Mouse (Mus musculus): ENCODE data around the gene Vmn1r197.
"Not testable (repeated sequence)": the region's sequence is repeated elsewhere in the genome, so short reads cannot be mapped to it uniquely, and the experiment has no call there.

Gene Vmn1r197

GRCm38 (mm10) chr13:22324289-22324688 lies at the start of gene Vmn1r197:
Gene Vmn1r197, plus strand, starts transcription at chr13:22324589.
- no peak for DNase-seq (ENCODE audit: low spot score in 2 of 2)

- DNase-seq (ENCODE audit: low spot score in 2 of 2) = no peak
Measured at GRCm38 (mm10) chr13:22284578-22284977, 39.8 kb upstream of the Vmn1r197 start.

GRCm38 (mm10) chr13:22289620-22290019 lies 34.8 kb upstream of the Vmn1r197 start, which contains the start of gene Vmn1r196:
Gene Vmn1r196, plus strand, starts transcription at chr13:22289920.
- no peak for DNase-seq (ENCODE audit: low spot score in 2 of 2)

GRCm38 (mm10) chr13:22308075-22308474 lies 16.3 kb upstream of the Vmn1r197 start:
- not testable (repeated sequence) for DNase-seq (ENCODE audit: low spot score in 2 of 2)

- DNase-seq (ENCODE audit: low spot score in 2 of 2) = no peak
Measured at GRCm38 (mm10) chr13:22315361-22315760, 9.0 kb upstream of the Vmn1r197 start.

GRCm38 (mm10) chr13:22317366-22317765 lies 7.0 kb upstream of the Vmn1r197 start:
- no peak for DNase-seq (ENCODE audit: low spot score in 2 of 2)

- DNase-seq (ENCODE audit: low spot score in 2 of 2) = no peak
Measured at GRCm38 (mm10) chr13:22320091-22320490, 4.3 kb upstream of the Vmn1r197 start.

- DNase-seq (ENCODE audit: low spot score in 2 of 2) = no peak
Measured at GRCm38 (mm10) chr13:22333269-22333668, 8.9 kb downstream of the Vmn1r197 start.

- peak in 1 of 2 experiments; percentile 5 for DNase-seq (ENCODE audit: low spot score in 2 of 2)
Measured at GRCm38 (mm10) chr13:22335565-22335964, 11.2 kb downstream of the Vmn1r197 start.

- DNase-seq (ENCODE audit: low spot score in 2 of 2) = no peak
Measured at GRCm38 (mm10) chr13:22350064-22350463, 25.7 kb downstream of the Vmn1r197 start, which contains the start of gene Vmn1r198. Gene Vmn1r198, plus strand, starts transcription at chr13:22350364.

GRCm38 (mm10) chr13:22350813-22351212 lies 26.4 kb downstream of the Vmn1r197 start:
- DNase-seq (ENCODE audit: low spot score in 2 of 2) = no peak

GRCm38 (mm10) chr13:22379518-22379917 lies 55.1 kb downstream of the Vmn1r197 start, which contains the start of gene Vmn1r199:
Gene Vmn1r199, plus strand, starts transcription at chr13:22379818.
- DNase-seq (ENCODE audit: low spot score in 2 of 2) = no peak

- DNase-seq (ENCODE audit: low spot score in 2 of 2) = peak; percentile 19 to 67
Measured at GRCm38 (mm10) chr13:22381128-22381527, 56.7 kb downstream of the Vmn1r197 start.
